Mouse (Mus musculus) testis, adult 2 months (tissue): ENCODE measurements around the gene Trir.

ENCODE experiments used
- CTCF ChIP-seq: fragments of 200-500 bp; IDR thresholded peaks from 2 replicates; pipeline ENCODE4 v1.5.1; 2012; ENCODE audit warnings: low read depth, mild to moderate bottlenecking, inconsistent platforms, low read length, moderate library complexity; ENCODE audit not compliant: control insufficient read depth, insufficient read depth, insufficient replicate concordance
- POLR2A ChIP-seq: fragments of 200-500 bp; IDR thresholded peaks from 2 replicates; pipeline ENCODE4 v1.6.1; 2012; ENCODE audit warnings: low read depth, mild to moderate bottlenecking, inconsistent platforms, low read length, moderate library complexity; ENCODE audit not compliant: control insufficient read depth

GRCm38 (mm10) chr8:85016724-85017123 is 9.9 kb upstream of the Trir start:
- TF ChIP-seq CTCF (no peak), POLR2A (no peak)
